Mouse (Mus musculus) heart, adult 2 months (tissue): ENCODE measurements at regions not wholly inside any gene's neighbourhood (a gene's known extent, or its start where the extent isn't known, plus 50 kb on each side); places are given as distances from the start of the nearest gene placed in this dataset.

ENCODE experiments used
- CTCF ChIP-seq: fragments of 200-600 bp; IDR thresholded peaks from 2 replicates; pipeline ENCODE4 v1.8.1; 2022; ENCODE audit warnings: antibody characterized with exemption, mild to moderate bottlenecking, moderate library complexity
- EP300 ChIP-seq: fragments of 200-500 bp; IDR thresholded peaks from 2 replicates; pipeline ENCODE4 v1.6.1; 2011; ENCODE audit warnings: low read depth, low read length, control low read depth; ENCODE audit not compliant: insufficient read depth

- TF ChIP-seq EP300: no peak
- no peak for TF ChIP-seq CTCF
These were observed 288.5 kb upstream of the Ptchd4 start for GRCm38 (mm10) chr17:42027253-42027652.
